Mouse (Mus musculus) erythroblast, embryonic 14.5 days (primary cell): ENCODE results near the gene 4930438A08Rik.

Experiments used
- GATA1 ChIP-seq: IDR thresholded peaks from 2 replicates; pipeline ENCODE4 v1.6.1; 2012; ENCODE audit warnings: low read length, inconsistent platforms, mixed read lengths
- TAL1 ChIP-seq: IDR thresholded peaks from 3 replicates; pipeline ENCODE4 v1.6.1; 2012; ENCODE audit warnings: low read length, inconsistent platforms, mixed read lengths

DNA sequence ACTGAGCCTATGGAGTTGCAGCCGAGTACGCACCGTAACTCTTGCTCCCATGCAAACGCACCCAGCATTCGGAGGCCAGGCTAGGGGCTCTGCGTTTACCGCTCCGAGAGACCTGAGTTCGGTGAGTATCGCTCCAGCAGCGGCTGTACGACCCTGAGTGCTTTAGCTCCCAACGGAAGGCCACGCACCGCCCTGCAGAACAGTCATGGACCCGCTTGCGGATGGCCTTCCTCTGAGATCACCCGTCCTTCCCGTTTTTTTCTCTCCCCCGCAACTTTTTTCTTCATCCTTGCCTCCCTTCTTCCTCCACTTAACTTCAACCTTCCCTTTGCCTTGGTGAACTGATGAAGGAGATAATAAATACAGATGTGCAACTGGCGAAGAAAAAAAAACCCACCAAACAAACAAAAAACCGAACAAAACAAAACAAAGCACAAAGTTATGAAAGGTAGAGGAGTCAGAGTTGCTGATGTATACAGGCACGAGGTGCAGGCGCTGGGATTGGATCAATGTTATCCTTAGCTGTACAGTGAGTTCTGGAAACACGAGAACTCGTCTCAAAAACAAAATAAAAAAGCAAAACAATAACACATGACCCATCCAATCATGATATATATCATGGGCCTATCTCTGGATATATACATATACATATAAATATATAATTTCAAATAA lies 28.3 kb downstream of the 4930438A08Rik start:
- TF ChIP-seq TAL1: no peak
- no peak for TF ChIP-seq GATA1
